Mouse (Mus musculus) spleen, adult 2 months (tissue): Measurements from ENCODE around the gene Fam160a1. TPM values are rescaled to one million over a fixed set of nuclear protein-coding genes. Genes with fewer than 3 reads are reported as not detected.

Experiments used
- DNase-seq, 2 experiments: peaks; one replicate each; pipeline versions ENCODE4 v3.0.0 to v3.0.0-alpha.2; 2012 to 2021; ENCODE audit warnings: low spot score in 2 of 2, low read depth in 1 of 2
- H3K27ac ChIP-seq: fragments of 200-500 bp; 2 replicates; pipeline ENCODE4 v1.5.1; 2012; ENCODE audit warnings: low read length, inconsistent platforms; ENCODE audit not compliant: insufficient read depth
- H3K27me3 ChIP-seq: fragments of 200-500 bp; 2 replicates; pipeline ENCODE4 v1.6.1; 2012; ENCODE audit warnings: mild to moderate bottlenecking, moderate library complexity, low read length, inconsistent platforms; ENCODE audit not compliant: control insufficient read depth, insufficient read depth
- H3K36me3 ChIP-seq: fragments of 200-500 bp; 2 replicates; pipeline ENCODE4 v1.6.1; 2012; ENCODE audit warnings: mild to moderate bottlenecking, low read length, inconsistent platforms; ENCODE audit not compliant: control insufficient read depth, insufficient read depth
- H3K4me1 ChIP-seq: fragments of 200-500 bp; 2 replicates; pipeline ENCODE4 v1.6.1; 2011; ENCODE audit warnings: inconsistent platforms; ENCODE audit not compliant: control insufficient read depth, insufficient read depth, insufficient read length
- H3K4me3 ChIP-seq: fragments of 200-500 bp; 2 replicates; pipeline ENCODE4 v1.5.1; 2011; ENCODE audit warnings: mild to moderate bottlenecking, inconsistent platforms; ENCODE audit not compliant: insufficient read depth, insufficient read length; ENCODE audit errors: extremely low read depth
- CTCF ChIP-seq: fragments of 200-500 bp; IDR thresholded peaks from 2 replicates; pipeline ENCODE4 v1.5.1; 2011; ENCODE audit warnings: mild to moderate bottlenecking, inconsistent platforms; ENCODE audit not compliant: insufficient read depth, insufficient read length, insufficient replicate concordance; ENCODE audit errors: extremely low read depth
- POLR2A ChIP-seq: fragments of 200-500 bp; IDR thresholded peaks from 2 replicates; pipeline ENCODE4 v1.6.1; 2011; ENCODE audit warnings: low read depth, low read length, inconsistent platforms
- WGBS: fragments of 180-500 bp; shearing (Covaris S2); methylation state at CpG from one replicate; pipeline ENCODE4 v1.1.7; 2018; 5-methylcytosine and 5-hydroxymethylcytosine counted together
- polyA plus RNA-seq: library from polyadenylated mRNA; depleted of rRNA; stranded (reverse); fragments of >200 nt; gene quantifications from 2 replicates; pipeline ENCODE4 v1.2.3, GENCODE M21; 2012

Fam160a1 gene
- polyA plus RNA-seq, 1 experiment, result 0.58 TPM

DNA sequence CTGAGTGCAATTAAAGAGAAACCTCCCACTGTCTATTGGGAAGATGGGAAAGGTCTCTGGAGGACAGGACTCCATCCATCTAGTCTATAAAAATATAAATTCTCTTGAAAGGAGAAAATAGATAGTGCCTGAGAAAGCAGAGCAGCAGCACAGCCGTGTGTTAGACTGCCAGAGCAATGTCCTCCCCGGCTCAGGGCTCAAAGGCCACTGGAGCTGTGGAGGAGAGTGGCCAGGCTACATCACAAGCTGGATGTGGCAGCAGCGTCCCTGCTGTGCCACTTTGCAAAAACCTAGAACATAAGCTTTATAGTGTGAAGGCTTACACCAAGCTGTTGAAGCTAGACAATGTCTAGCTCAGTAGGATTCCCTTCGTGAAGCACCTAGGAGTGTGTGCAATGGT is 67.7 kb downstream of the Fam160a1 start:
- Histone ChIP-seq H3K4me1 (no peaks in the 10 kb centered on the region), H3K27ac (no peak overlapping the region), H3K4me3 (no peak overlapping the region), H3K27me3 (no peaks in the 10 kb centered on the region), H3K36me3 (no peaks in the 10 kb centered on the region)
- 70% methylated on average over 4 of the region's 4 CpGs for WGBS
- TF ChIP-seq POLR2A (no peak), CTCF (no peak)
- DNase-seq, result no peak

GRCm38 (mm10) chr3:85748863-85749262 is 68.2 kb downstream of the Fam160a1 start:
- WGBS, result 63% methylated on average over 4 of the region's 4 CpGs
- H3K27ac ChIP-seq, result no peak overlapping the region
- TF ChIP-seq CTCF (no peak), POLR2A (no peak)
- no peaks in the 10 kb centered on the region for H3K4me1 ChIP-seq
- no peaks in the 10 kb centered on the region for H3K27me3 ChIP-seq
- no peaks in the 10 kb centered on the region for H3K36me3 ChIP-seq
- no peak for DNase-seq
- no peak overlapping the region for H3K4me3 ChIP-seq

DNA sequence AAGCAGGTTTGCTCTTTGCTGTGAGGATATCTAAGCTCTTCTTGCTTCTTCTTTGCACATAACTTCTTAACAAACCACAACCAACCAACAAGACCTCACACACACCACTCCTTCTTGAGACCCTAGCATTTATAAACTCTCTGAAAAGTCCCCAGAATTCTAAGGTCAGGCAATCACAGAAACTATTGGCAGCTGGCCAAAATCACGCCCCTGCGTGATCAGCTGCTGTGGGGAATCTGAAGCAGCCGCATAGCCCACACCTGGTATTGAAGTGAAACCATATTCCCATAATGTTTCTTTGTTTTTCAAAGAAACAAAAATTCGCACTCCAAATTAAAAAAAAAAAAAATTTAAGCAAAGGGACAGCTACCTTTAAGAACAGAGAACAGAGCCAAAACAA is 71.0 kb downstream of the Fam160a1 start:
- DNase-seq, result no peak
- no peaks in the 10 kb centered on the region for H3K4me1 ChIP-seq
- H3K27me3 ChIP-seq, result no peaks in the 10 kb centered on the region
- H3K36me3 ChIP-seq, result no peaks in the 10 kb centered on the region
- TF ChIP-seq CTCF (no peak), POLR2A (no peak)
- no peak overlapping the region for H3K27ac ChIP-seq
- 79% methylated on average over 4 of the region's 4 CpGs for WGBS
- no peak overlapping the region for H3K4me3 ChIP-seq

DNA sequence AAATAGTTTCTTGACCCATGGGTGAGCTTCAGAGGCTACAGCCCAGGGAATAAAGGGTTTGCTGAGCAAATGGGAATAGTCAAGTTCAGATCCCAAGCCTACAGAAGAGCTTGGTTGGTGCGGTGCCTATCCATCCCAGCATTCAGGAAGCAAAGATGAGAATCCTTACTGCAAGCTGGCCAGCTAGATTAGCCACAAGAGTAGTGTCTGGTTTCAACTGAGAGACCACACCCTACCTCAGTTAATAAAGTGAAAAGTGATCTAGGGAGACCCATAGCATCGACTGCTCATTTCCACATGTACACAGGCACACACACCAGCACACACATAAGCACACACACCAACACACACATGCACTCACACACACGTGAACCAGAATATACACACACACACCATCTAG is 75.3 kb downstream of the Fam160a1 start:
- no peaks in the 10 kb centered on the region for H3K36me3 ChIP-seq
- no peak overlapping the region for H3K4me3 ChIP-seq
- H3K4me1 ChIP-seq, result no peaks in the 10 kb centered on the region
- WGBS, result 90% methylated on average over 3 of the region's 3 CpGs
- no peak overlapping the region for H3K27ac ChIP-seq
- TF ChIP-seq POLR2A (no peak), CTCF (no peak)
- no peaks in the 10 kb centered on the region for H3K27me3 ChIP-seq
- no peak for DNase-seq

GRCm38 (mm10) chr3:85738591-85738990 is 78.5 kb downstream of the Fam160a1 start:
- DNase-seq, result no peak
- WGBS, result 83% methylated on average over 3 of the region's 3 CpGs
- no peak overlapping the region for H3K27ac ChIP-seq
- H3K4me1 ChIP-seq, result no peaks in the 10 kb centered on the region
- TF ChIP-seq CTCF (no peak), POLR2A (no peak)
- H3K4me3 ChIP-seq, result no peak overlapping the region
- H3K36me3 ChIP-seq, result no peaks in the 10 kb centered on the region
- no peaks in the 10 kb centered on the region for H3K27me3 ChIP-seq

DNA sequence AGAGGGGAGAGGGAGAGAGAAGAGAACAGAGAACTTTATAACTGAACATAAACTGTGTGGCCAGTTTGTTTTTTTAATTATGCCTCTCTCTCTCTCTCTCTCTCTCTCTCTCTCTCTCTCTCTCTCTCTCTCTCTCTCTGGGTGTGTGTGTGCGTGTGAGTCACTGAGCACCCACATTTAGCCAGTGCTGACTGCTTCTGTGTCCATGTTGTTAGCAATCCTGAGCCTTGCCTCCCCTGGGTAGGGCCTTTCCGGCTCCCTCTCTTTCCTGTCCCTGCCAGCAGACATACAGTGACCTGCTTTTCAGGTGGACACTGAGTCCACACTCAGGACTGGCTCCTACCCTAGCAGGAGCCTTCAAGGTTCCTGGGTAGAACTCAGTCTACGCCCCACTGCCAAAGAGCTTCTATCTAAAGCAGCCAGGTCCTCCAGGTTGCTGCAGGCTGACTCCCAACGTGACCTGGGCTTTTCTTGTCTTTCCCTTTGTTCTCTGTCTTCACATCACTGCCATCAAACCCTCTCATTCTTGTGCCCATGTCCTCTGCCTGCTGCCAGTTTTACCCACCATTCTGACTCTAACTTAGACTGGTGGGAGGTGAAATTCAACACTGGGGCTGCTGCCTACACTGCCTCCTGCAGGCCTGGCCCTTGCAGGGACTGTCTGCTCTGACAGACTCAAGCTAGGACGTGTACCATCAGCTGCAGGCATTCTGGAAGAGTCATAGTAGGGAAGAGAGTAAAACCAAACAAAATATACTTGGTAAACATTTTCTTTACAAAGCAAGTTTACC is 83.0 kb downstream of the Fam160a1 start:
- Histone ChIP-seq H3K4me1 (no peaks in the 10 kb centered on the region), H3K27ac (no peak overlapping the region), H3K4me3 (no peak overlapping the region), H3K36me3 (no peaks in the 10 kb centered on the region), H3K27me3 (no peaks in the 10 kb centered on the region)
- WGBS, result 82% methylated on average over 5 of the region's 5 CpGs
- TF ChIP-seq CTCF (no peak), POLR2A (no peak)
- DNase-seq, result no peak

DNA sequence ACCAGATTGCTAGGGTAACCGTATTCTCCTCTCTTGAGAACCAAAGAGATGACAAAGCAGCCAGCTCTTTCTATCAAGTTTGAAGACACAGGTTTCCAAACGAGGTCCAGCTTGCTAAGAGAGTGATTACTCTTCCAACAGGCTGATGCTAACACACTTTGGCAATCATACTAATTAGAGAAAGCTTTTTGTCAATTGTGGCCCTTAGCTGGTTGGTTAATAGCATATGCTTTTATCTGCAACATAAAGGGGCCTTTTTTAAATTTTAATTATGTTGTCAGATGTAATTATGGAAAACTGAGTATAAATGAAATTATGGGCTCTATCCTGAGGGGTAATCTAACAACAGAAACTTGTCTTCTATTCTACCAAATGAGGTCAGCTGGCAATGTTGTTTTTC is 89.9 kb downstream of the Fam160a1 start:
- no peak for TF ChIP-seq CTCF
- TF ChIP-seq POLR2A, result no peak
- Histone ChIP-seq H3K27ac (no peak overlapping the region), H3K4me3 (no peak overlapping the region), H3K36me3 (no peaks in the 10 kb centered on the region), H3K27me3 (no peaks in the 10 kb centered on the region), H3K4me1 (no peaks in the 10 kb centered on the region)
- WGBS, result 65% methylated on average over 2 of the region's 2 CpGs
- no peak for DNase-seq
